Mouse (Mus musculus) G1E (cell line): ENCODE measurements around the gene Lgals7.

Source experiments
- CTCF ChIP-seq: IDR thresholded peaks from 2 replicates; pipeline ENCODE4 v1.5.1; 2012; ENCODE audit warnings: low read depth, low read length, inconsistent platforms, mixed read lengths
- GATA1 ChIP-seq: IDR thresholded peaks from 2 replicates; pipeline ENCODE4 v1.6.1; 2012; ENCODE audit warnings: borderline replicate concordance, low read length, inconsistent platforms, mixed read lengths
- POLR2AphosphoS5 ChIP-seq: IDR thresholded peaks from 2 replicates; pipeline ENCODE4 v1.6.1; 2012; ENCODE audit warnings: low read depth, low read length, inconsistent platforms; ENCODE audit not compliant: insufficient replicate concordance
- TAL1 ChIP-seq: conservative IDR thresholded peaks from 2 replicates; pipeline ENCODE4 v1.6.1; 2012; ENCODE audit warnings: low read depth, low read length, inconsistent platforms, mixed read lengths

- TF ChIP-seq CTCF (no peak), GATA1 (no peak), TAL1 (no peak), POLR2AphosphoS5 (no peak)
Observed at GRCm38 (mm10) chr7:28833723-28834347, 29.8 kb upstream of the Lgals7 start, which contains the start of gene Lgals4.
